ENCODE assay signal across 22 mouse cellular contexts in genomic region chr5:136721596-136721995, GRCm38 (mm10). TPM values are rescaled to one million over a fixed set of nuclear protein-coding genes. Genes with fewer than 3 reads are reported as not detected.
DNase-seq lines count a peak whose midpoint lies in the region.
"Had no signal": no experiment of that assay in that cellular context is flagged by ENCODE, and none has a peak within 500 bp of the region (broad histone marks: within the 10 kb centered on the region; RNA-seq: fewer than 3 reads in every experiment).

No protein-coding gene starts in this region.

- intact Hi-C loops in left cerebral cortex, postnatal 14 days (cut with DNase I), result no loop called here

- peak; percentile 45 to 47 for DNase-seq in left cerebral cortex, postnatal 14 days (ENCODE audit: low spot score in 2 of 2)
- no peak for DNase-seq in left cerebral cortex, adult 11 months (ENCODE audit: low spot score)
- peak; percentile 6 for DNase-seq in urinary bladder, postnatal 14 days (ENCODE audit: low spot score)
- no peak for DNase-seq in urinary bladder, postnatal 4 days (ENCODE audit: low spot score in 2 of 2)
- DNase-seq in layer of hippocampus, postnatal 14 days (ENCODE audit: low spot score in 2 of 2), result peak; percentile 20 to 49
- DNase-seq in thymus, postnatal 10 days (ENCODE audit: low spot score in 2 of 2), result no peak
- DNase-seq: adrenal gland, postnatal 25 days; B cell, adult 2 months; cerebellum, adult 18-20 months; cerebellum, postnatal 10 days; gastrocnemius, postnatal 10 days; heart, adult 18-20 months; heart, postnatal 36 days; kidney, adult 11 months; kidney, postnatal 36 days; lung, postnatal 4 days; thymus, adult 18-20 months; thymus, postnatal 36 days had no signal

RNA-seq across cellular contexts. Expression of gene Myl10, which starts 28.6 kb away (rescaled TPM):
- not detected for total RNA-seq in left cerebral cortex, postnatal 14 days (2021)
- not detected for total RNA-seq in layer of hippocampus, postnatal 14 days (2021)
- total RNA-seq: adrenal gland, adult 18-20 months; adrenal gland, postnatal 25 days; heart, adult 18-20 months; heart, postnatal 36 days; layer of hippocampus, postnatal 36 days; left cerebral cortex, postnatal 10 days; monocyte, adult 5-6 weeks had no signal

Comparison
In these comparisons a context has a peak if more than half of its experiments do, and no peak if none do; other contexts are left out.
1. DNase-seq: peak in left cerebral cortex, postnatal 14 days (2 of 2), urinary bladder, postnatal 14 days (single experiment) and layer of hippocampus, postnatal 14 days (2 of 2); none in left cerebral cortex, adult 11 months (single experiment), urinary bladder, postnatal 4 days (0 of 2) and thymus, postnatal 10 days (0 of 2).